Mouse (Mus musculus) cerebellum, postnatal 25 days (tissue): ENCODE measurements at regions not wholly inside any gene's neighbourhood (a gene's known extent, or its start where the extent isn't known, plus 50 kb on each side); places are given as distances from the start of the nearest gene placed in this dataset.
A peak's percentile ranks its signal among the peaks of the same experiment; 100 is the strongest.
"Not testable (repeated sequence)": the region's sequence is repeated elsewhere in the genome, so short reads cannot be mapped to it uniquely, and the experiment has no call there.

ENCODE experiments used
- DNase-seq, 2 experiments: peaks; one replicate each; pipeline ENCODE4 v3.0.0; 2021; ENCODE audit warnings: mixed read lengths in 2 of 2

DNA sequence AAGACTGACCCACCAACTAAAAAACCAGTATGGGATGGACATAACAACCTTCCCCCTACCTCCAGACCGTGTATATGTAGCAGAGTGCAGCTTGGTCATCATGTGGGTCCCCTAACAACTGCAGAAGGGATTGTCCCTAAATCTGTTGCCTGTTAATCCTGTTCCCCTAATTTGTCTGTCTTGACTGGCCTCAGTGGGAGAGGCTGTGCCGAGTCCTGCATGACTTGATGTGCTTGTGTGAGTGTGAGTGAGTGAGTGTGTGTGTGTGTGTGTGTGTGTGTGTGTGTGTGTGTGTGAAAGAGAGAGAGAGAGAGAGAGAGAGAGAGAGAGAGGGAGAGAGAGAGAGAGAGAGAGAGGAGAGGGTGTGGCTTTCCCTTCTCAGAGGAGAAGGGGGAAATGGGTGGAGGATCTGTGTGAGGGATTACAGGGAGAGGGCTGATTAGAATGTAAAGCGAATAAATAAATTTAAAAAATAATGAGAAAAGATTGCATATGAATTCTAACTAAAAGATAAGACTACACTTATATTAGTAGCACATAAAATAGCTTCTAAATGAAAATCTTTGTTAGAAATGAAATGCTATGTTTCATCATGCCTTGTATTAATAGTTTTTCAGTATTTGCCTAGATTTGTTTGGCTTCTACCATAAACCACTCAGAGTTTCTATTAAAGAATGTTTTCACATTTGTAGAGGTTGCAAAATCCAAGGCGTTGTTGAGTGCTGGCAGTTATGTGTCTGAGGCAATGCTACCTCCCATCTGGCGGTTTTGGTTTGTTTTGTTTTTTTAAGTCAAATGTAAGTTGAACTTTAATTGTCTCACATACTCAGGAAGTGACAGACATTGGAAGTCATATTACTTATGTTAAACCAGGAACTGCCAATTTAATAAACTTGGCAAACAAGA is 740.9 kb downstream of the Abca13 start:
- no peak for DNase-seq

DNA sequence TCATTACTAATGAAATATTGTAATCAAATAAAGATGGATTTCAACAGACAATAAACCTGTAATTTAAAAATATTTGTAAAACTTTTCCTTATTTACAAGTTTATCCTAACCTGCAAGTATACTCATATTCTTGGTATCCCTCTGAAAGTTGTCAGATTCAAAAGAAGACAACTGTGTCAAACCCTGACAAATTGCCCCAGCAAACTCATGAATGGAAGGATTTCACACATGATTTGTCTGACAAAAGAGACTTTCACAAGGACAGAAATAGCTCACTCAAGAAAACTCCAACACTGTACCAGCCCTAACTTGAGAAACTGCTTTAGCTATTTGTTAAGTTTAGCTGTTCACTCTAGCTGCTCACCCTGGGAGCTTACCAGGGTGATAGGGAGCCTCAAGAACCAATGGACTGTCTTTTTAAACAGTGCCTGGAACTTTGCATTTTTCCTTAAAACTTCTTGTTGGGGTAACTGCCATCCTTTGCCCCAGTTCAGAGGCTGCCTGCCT is 771.0 kb downstream of the Abca13 start:
- DNase-seq = no peak

DNA sequence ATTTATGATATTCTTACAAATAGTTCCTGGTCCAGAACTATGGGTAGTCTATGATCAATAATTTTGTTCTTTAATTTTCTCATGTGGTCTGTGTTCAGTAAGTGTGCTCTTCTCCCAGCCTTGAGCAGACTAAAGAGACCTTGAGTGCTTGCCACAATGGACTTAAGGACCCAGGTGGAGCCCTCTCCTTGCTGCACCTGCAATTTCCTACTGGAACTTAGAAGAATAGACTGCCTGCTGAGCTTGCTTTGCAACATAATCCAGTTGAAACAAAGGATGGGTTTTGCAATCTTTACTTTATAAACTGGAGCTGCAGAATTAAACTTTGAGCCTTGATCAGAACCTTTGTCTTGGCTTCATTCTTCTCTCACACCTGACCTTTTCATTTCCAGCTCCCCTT is 791.2 kb downstream of the Abca13 start:
- no peak for DNase-seq

DNA sequence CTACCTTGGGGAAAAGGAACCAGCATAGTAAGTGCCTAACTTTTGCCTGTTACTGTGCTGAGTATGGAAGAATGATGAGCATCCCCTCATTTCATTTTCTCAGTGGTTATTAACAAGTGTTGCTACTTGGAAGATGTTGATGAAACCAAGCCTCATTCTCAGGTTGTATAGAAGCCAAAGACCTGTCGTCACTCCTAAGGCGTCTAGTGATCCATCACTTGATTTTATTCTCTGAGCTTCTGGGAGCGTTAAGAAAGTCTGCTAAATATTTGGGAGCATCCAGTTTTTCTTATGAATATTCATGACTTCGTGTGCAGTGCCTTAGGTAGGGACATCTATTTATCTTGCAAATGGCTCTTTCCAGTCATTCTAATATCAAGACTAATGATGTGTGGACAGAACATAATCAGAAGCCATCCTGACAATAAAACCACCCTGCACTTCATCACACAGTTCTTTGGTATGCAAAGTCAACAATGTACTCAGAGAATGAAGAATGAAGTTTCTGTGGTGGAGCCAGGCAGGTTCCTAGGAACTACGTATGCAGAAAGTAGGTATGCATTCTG is 802.9 kb downstream of the Abca13 start:
- no peak for DNase-seq

DNA sequence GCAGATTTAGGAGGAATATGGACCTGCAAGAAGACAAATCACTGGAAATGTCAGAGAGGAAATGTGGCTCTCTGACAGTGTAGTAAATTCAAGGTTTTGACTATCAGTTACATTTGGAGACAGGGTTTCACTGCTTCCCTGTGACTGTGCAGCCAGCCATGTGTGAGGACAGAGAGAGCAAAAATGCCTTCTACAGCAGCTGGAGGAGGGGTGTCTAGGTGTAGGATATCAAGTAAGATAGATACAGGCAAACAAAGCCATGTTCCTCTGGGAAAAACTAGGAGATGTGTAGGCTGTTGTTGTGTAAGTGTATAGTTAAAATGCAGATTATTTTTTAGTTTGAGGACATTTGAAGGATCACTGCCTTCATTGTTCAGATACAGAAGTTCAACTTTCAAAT is 803.6 kb downstream of the Abca13 start:
- no peak for DNase-seq

DNA sequence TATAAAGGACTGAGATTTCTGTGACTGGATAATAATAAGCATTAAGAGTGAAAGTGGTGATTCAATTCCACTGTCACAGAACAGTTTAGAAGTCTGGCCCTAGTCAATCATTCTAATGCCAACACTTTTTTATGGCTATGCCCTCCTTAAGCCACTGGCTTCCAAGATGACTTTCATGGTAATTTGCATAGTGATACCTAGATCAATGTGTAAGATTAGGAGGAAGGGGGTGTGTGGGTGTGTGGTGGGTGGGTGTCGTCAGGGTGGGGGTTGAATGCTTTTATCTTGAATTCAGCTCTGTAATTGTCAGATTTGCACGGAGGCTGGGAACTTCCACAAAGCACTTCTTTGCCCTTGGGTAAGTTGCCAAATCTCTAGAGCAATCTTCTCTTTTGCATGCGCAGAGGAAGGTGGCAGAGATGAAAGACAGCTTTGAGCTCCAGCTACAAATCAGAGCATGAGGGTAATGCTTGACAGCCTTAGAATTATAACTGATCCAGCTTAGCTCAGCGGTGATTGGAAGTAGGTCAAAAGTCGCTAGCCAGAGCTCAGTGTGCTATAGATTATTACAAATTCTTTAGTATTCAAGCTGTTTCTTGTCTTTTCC is 805.9 kb downstream of the Abca13 start:
- no peak for DNase-seq

DNA sequence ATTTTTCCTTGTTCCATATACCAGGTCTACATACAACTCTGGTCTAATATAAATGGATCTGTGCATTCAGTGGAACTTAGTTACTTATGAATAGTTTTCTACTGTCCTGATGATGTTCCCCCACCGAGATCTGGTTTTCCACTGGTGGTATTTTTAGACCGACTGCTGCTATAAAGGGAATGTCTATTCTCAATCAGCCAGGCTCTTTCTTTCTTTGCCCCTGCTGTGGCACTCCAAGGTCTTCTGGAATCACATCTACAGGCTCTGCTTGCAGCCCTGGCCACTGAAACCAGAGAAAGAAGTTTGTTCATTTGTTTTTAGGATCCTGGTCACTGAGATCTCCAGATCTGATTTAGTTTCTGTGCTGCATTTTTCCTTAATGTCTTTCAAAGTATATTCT is 810.4 kb downstream of the Abca13 start:
- no peak for DNase-seq

DNA sequence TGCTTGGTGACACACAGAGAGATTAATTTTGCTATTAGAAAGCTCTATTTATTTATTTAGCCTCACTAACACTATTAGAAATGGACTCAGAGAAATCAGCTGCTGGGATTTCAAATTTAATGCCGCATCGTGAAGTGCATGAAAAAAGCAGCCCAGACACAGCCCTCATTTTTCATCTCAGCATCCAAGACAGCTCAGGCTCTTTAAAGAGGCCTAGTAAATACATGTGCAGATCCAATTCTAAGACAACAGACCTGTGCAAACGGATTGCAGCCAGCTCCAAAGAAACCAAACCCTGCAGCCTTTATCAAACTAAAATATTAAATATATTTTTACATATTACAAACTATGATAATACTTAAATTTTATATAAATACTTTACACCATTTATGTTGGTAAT is 815.1 kb downstream of the Abca13 start:
- DNase-seq = no peak

DNA sequence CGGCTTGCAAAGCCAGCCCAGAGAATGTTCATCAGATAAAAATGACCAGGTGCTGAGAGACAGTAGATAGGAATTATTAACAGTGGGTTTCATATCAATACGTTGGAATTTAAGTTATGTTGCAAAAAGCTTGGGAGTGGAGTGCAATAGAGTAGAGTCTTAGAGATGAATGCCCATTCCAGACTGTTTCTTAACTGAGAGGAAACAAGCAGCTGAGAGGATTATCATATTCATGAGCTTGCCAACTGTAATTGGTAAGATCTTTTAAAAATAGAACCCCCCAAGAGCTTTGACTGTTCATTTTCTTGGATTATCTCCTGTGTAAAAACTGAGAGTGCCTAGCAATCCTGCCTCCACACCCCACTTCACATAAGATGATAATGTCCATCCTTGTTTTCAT is 854.9 kb downstream of the Abca13 start:
- DNase-seq = no peak

DNA sequence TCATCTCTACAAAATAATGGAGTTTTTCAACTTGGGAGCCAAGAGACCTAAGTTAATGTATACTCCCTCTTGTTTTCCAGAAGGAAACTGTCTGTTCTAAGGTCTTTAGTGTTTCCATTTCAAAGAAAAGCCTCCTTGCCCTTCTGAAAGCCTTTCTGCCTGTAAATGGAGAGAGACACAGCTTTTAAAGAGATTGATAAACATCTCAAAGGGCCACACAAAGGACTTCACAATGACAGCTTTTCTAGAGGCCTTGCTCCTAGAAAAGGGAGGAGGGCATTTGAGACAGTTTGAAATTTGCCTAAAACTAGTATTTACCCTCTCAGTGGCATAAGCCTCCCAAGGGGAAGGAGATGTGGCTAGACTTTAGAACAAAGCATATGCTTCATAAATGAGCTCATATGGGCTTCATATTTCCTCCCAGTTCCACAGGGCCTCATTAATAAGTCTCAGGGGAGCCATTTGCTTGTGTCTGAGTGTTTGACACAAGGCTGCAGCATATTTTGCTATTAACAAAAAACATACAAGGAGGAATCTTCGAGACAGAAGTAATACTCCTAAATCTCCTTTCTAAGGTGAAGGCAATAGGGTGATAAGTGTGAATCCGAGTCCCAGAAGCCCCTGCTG is 860.0 kb downstream of the Abca13 start:
- no peak for DNase-seq

DNA sequence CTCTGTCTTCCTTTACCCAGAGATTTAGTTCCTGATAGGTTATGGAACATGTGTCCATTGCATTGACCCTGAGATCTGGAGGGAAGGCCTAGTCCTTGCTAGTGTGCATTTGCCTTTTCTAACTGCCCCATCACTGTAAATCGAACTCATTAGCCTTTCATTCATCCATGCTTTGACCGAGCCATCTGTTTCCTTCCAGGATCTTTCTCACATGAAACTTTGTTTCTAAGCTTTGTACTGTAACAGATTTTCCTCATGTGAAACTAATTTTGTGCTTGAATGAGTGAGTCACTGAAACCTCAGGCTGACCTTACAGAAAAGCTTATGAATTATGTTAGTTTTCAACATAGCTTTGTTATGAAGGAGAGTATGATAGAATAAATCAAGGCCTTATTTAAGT is 880.1 kb downstream of the Abca13 start:
- DNase-seq = no peak

DNA sequence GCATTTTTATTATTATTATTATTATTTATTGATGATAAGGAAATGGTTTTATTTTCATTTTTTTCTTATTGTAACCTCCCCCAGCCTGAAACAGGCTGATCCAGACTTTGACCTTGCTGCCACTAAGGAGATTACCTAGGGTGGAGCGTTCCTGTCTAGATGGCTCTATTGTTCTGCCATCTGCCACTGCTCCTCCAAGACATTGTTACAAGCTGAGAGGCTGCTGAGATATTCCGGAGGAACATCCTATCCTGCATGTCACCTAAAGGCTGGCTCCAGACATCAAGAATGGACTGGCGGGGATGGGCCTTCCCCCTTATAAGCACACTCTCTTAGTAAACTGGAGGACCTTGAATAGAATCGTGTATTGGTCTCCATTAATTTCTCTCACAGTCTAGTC is 896.2 kb downstream of the Abca13 start:
- DNase-seq = no peak

DNA sequence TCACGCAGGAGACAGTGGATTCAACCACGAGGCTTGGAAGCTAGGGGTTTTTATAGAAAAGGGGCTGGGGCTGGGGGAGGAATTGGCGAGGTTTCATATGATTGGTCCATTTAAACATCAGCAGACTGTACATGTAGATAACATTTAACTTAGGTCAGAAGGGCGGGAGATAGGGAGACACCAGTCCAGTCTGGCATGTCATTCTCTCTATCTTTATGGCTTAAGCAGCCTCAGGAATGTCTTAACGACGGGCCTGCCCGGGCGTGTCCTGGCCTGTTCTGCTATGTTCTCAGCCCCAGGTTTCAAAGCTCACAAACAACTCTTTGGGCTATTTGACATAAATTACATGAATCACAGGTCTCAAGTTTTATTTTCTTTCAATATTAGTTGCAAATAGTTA is 910.6 kb downstream of the Abca13 start:
- not testable (repeated sequence) for DNase-seq

DNA sequence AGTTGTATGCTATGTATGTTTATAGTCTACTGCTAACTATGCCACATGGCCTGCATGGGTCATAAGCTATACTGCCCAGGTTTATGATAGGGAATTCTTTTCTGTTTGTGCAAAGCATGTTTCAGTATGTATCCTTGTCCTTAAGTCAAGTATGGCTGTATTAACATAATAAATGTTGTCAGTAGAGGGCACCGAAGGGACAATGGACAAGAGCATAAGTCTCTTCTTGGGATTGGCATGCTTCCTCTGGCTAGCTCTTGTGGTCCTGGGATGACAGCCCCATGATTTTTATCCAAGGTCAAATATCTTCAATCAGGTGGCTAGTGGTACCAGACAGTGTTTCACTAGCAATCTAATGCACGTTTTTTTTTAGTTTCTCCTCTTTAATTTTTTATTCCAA is 913.3 kb downstream of the Abca13 start:
- DNase-seq = no peak

DNA sequence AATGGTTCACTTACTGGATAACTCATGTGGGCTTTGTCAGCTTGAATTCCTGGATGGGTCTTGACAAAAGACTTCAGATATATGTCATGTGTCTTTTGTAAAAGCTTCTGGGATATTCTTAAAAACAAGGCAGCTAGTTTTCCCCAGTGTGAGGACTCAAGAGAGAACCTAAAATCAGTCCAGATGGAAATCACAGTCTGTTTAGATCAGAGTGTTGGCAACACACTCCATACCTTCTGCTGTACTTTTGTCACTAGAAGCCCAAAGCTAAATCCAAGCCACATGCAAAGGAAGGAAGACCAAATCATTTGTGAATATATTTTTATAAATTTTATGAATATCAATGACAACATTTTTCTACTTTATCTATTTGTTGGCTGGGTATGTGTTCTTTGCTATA is 950.4 kb downstream of the Abca13 start:
- DNase-seq = no peak

DNA sequence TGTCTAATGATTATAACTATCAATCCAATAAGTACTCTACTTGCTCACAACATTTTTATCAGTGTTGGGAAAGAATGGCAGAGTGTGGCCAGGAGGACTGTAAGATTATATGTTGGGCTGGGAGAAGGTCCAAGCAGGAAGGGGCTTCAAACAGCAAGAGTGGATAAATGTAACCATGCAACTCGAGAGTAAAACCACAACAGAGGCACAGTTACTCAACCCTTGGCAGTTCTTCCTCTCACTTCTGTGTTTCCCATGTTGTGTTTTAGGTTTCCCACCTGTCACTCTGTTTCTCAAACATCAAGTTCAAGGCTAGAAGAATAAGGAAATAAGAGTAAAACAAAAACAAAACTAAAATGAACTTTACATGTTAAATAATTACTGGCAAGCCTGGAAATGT is 957.4 kb downstream of the Abca13 start:
- no peak for DNase-seq

DNA sequence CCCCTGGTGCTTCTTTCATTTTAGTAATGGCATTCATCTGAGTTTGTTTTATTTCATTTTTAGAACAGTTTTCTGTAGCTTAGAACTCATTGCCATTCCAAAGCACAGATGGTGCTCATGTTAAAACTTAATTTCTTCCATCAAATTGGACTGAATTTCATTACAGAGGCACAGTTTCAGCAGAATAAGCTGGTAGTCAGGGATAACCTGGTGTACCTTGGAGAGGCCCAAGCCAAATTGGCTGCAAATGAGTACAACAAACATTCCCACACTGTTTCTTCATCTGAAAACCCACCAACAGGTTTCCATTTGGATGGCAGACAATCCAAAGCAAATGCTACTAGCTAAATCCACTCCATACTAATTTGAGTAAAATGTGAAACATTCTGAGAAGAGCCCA is 960.2 kb upstream of the Vwc2 start:
- no peak for DNase-seq

DNA sequence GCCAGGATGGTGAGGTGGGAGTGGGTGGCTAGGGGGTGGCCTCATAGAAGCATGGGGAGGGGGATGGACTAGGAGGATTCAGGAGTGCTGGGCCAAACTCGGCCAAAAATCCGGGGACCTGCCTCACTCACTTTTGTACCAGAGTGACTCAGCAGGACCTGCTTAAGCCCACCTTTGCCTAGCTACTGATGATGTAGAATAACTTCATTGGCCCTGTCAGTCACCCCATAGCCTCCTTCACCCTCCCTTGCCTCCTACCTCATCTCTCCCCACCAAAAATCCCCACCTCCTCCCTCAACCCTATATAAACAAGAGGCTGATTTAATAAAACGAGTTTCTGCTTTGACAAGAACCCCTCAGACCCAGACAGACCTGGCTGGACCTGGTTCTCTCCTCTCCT is 920.3 kb upstream of the Vwc2 start:
- DNase-seq = no peak

DNA sequence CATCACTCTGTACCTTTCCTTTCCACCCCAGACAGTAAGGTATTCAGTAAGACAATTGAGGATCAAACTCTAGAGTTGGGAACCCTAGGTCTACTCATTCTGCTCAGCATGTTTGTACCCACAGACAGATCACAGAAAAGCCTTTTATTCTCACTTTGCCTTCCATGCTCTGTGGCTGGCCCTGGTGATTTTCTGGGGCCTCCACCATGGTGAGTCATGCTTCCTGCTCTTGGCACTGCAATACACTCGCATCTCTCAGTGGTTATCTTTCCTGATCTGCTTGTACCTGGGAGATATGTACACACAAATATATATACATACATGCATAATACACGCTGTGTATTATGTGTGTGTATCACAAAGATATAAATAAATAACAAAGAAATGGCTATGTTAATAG is 919.2 kb upstream of the Vwc2 start:
- DNase-seq = peak in 1 of 2 experiments; percentile 2

DNA sequence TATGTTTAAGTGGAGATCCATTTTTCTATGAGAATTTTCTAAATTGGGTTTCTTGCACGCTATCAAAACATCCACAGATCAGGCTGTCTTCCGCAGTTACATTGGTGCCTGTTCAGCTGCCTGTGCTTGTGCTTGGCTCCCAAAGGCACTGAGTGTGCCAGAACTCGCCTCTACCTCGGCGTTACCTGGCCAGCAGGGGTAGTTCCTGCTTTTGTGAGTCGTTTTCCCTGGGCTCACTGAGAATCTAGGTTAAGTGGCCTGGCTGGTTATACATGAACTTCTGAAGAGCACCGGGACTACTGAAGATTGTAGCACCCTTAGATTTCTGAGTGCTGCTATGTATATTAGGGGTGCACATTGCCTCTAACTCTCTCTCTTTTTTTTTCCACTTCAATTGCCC is 913.0 kb upstream of the Vwc2 start:
- peak in 1 of 2 experiments; percentile 3 for DNase-seq

DNA sequence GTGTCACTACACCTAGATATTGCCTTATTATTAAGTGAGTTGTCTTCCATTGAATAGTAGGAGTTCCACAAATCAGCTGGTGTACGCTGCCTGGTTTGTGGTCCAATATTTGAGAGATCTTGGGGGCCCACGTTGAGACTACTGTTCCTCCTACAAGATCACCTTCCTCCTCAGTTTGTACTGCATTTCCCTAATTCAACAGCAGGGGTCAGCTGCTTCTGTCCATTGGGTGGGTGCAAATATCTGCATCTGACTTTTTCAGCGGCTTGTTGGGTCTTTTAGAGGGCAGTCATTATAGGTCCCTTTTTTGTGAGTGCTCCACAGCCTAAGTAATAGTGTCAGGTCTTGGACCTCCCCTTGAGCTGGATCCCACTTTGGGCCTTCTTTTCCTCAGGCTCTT is 908.8 kb upstream of the Vwc2 start:
- no peak for DNase-seq
